Mouse (Mus musculus) testis, postnatal 14 days (tissue): ENCODE results near the gene Gmds.
A peak's percentile ranks its signal among the peaks of the same experiment; 100 is the strongest.

Experiments used
- DNase-seq: peaks from one replicate; pipeline ENCODE4 v3.0.0; 2021; ENCODE audit warnings: low spot score

The Gmds gene

DNA sequence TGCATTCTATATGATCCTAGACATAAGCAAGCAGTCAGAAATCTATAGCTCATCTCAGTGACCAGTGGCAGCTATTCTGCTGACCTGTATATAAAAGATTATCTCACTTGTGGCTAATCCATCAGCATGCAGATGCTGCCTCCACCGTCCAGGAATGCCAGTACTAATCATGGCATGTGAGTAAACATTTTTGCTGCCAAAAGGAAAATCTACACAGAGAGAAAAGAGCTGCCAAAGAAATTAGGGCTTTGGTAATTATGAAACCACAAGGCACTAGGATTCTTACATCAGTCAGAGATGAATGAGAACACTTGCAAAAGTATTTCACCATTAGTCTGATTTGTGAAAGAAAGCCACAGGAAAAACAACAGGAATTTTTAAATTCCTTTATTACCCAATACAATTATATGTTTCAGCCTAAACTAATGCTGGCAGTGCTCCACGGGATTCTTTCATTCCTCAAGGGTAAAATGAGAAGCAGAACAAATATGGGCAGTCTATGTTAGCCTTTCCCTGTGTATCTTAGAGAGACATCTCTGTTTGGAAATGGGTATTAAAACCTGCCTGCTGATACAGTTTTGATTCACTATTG is 71.3 kb downstream of the Gmds start:
- no peak for DNase-seq

DNA sequence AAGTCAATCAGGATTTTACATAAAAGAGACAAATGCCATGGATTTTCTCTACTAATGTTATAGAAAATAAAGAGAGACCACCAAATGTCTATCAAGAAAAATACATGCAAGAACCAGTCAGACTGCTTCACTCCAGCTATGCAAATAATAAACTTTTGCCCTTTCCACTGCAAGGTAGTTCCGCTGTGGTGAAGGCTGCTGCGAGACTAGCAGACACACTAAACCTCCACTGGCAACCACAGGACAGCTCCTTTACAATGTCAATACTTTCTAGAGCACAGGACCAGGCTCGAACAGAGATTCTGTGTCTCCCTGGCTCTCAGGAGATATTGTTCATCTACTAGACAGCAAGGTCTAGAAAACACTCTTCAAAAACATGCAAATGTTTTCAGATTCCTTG is 71.8 kb downstream of the Gmds start:
- DNase-seq, result no peak

- peak; percentile 64 for DNase-seq
Observed at GRCm38 (mm10) chr13:32256121-32256520, 82.4 kb downstream of the Gmds start.

DNA sequence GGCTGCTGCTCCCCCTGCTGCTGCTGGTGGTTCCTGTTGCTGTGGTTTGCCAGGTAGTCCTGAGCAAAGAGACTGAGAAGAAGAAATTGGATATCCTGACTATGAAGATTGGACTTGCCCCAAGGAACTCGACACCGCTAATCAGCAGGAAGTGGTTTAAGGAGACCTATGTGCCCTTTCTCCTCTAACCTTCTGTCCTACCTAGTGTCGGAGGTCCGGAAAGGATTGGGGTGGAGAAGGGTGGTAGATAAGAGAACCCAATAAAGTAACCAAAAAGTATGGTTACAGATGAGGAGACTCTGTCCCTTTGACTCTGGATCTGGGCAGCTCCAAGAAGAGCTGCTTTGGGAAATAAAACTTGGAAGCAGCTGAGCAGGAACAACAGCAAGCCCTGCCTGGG is 86.3 kb downstream of the Gmds start:
- no peak for DNase-seq

- DNase-seq, result no peak
Observed at GRCm38 (mm10) chr13:32242200-32242599, 96.3 kb downstream of the Gmds start.

GRCm38 (mm10) chr13:32236269-32236678 is 102.3 kb downstream of the Gmds start:
- peak; percentile 21 for DNase-seq

GRCm38 (mm10) chr13:32235046-32235445 is 103.5 kb downstream of the Gmds start:
- no peak for DNase-seq

DNA sequence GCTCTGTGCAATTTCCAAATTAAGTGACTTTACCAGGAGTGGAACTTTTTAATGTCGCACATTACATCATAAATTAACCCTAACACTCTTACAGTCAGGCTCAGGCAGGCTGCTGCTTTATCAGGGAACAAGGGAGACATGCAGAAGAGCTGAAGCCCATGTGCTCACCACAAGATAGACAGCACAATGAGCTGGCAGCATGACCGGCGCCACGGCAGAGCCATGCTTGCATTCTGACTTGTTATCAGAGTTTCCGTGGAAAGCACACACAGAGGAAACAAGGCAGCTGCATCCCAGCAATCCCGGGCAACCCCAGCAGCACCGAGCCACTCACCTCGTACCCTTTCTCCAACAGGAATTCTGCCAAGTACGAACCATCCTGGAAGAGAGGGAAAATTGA is 104.5 kb downstream of the Gmds start:
- no peak for DNase-seq

DNA sequence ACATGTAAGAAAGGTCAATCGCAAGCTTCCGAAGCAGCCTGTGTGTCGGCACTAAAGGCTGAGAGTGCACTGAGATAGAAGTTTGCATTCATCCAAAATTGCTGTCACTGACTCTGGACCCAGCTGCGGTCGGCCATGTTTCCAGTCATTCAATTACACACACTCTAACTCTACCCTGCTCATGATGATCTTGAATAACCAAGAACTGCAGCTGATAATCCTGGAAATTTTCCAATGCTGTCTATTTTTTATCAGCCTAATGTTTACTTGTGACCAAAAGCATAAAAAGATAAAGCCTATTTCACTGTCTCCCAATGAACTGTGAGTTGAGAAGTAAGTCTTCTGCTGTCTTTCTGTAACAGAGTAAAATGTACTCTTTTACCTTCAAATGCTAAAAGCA is 106.1 kb downstream of the Gmds start:
- no peak for DNase-seq

DNA sequence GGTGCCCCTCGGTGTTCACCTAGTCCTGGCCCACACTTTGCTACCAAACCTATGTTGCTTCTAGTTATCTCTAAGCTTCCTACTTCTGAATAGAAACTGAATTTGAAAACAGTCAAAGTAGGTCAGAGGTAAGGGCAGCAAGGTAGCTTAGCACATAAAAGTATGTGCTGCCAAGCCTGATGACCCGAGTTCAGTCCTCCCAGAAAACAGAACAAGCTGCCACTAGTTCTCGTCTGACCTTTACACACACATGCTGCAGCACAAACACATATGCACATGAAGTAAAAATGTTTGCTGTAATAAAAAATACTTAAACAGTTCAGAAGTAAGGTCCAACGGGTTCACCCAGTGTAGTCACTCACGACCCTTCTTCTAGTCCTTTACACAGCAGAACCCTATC is 106.6 kb downstream of the Gmds start:
- no peak for DNase-seq

GRCm38 (mm10) chr13:32227874-32228562 is 110.5 kb downstream of the Gmds start:
- no peak for DNase-seq

DNA sequence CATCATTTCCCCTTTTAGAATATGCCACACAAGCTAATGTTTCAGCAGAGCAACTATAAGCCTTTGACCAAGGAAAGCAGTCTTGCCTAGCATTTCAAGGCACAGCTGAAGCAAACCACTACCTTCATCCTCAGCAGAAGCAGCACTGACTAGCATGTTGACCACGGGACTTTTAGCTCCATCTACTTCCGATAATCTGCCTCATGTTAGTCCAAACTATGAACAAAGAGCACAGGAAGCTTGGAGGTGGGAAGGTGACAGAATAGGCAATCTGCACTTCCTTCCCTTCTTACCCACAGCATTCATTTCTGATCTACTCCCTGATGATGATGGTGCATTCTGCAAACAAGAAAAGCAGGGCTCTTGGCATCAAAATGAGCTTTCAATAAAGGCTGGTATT is 120.9 kb downstream of the Gmds start:
- no peak for DNase-seq

DNA sequence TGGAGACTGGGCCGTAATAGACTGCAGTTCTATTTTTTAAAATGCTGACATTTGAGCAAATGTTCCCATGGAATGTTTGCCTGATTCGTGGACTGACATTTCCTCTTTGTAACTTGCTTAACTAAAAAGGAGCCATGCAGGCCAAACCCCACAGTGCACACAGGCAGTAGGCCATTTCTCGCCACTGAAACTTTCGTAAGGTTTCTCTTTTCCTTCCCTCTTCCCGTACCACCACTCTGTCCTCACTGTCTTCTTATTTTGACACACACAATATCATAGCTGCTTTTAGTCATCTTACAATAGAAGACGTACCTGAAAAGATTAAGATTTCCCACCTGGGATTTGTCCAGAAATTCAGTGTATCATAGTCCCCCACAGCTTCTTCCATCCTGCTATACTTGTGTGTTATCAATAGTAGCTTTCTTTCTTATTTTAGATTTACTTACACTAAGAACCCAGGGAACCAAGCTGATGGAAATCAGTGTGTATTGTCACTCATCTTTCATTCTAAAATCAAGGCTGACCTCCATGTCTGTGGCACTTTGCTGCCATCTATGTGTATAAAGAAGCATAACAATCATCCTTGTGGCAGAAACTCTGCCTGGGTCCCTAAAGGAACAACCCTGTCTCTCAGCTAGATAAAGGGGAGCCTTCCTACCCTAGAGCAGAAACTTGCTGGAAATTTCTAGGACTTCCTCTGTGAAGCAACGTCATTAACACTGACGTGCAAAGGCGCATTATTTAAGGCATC is 124.7 kb downstream of the Gmds start:
- DNase-seq, result no peak

GRCm38 (mm10) chr13:32212125-32212524 is 126.4 kb downstream of the Gmds start:
- no peak for DNase-seq

- DNase-seq, result no peak
Observed at GRCm38 (mm10) chr13:32207172-32207908, 131.2 kb downstream of the Gmds start.

DNA sequence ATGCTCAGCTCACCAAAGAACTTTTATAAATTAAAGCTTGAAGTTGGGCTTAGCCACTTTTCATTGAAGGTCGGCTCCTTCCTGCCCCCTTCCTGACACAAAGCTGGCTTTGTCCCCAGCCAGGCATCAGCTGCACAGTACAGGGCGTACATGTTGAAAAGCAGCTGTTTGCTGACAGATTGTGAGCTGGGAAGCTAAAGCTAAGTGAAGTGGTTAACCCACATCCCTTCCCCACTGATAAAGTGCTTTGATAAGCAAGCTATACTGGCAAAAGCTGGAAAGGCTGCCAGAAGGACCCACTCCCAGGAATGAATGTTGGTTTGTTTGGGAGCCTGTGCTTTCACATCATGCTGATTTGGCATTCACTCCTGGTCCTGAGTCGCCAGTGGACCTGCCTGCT is 158.6 kb downstream of the Gmds start:
- DNase-seq, result no peak

GRCm38 (mm10) chr13:32178682-32179081 is 159.9 kb downstream of the Gmds start:
- DNase-seq, result no peak

DNA sequence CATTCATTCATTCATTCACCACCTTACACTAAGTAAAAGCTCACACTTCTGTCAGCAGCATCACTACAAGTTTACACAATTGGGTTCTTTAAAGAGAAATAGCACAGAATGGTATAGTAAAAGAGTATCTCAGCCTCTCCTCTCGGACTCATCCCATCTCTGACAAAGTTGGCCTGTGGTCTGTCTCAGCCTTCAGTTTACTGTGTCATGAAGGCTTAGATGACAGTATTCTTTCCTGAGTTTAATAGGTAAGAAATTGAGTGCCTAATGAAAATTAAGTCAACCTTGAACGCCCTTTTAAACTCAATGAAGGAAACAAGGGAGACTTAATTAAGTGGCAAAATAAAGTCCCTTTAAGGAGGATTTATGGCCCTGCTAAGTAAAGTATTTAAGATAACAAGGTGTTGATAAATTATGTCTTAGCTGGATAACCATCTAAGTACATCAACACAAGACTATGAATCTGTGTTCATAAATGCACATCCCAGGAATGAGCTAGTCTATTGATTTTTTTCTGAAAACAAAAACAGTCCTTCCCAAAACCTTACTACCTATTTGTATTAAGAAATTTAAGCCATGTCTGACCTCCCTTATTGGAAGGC is 160.6 kb downstream of the Gmds start:
- DNase-seq, result no peak

GRCm38 (mm10) chr13:32175028-32175427 is 163.5 kb downstream of the Gmds start:
- no peak for DNase-seq

GRCm38 (mm10) chr13:32169173-32169572 is 169.4 kb downstream of the Gmds start:
- no peak for DNase-seq

DNA sequence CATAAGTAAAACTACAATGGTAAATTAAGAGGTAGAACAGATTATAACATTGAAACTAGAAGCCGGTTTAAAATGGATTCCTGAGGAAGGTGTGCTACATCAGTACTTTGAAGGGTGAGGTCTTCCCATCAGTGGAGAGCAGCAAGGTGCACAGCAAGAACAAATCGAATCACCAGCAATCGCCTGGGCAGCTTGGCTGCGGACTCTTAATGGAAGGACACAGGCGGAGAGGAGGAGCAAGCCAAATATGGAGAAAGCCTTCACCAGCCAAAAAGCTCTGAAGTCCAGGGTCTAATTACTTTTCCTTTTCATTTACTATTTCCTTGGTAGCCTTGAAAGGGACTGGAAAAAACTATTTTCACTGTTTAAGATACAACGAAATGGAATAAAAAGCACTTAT is 170.7 kb downstream of the Gmds start:
- no peak for DNase-seq

GRCm38 (mm10) chr13:32165581-32165980 is 173.0 kb downstream of the Gmds start:
- no peak for DNase-seq
